Comparison of ENCODE assay signal across 27 mouse cellular contexts in genomic region chr14:10445360-10445759, GRCm38 (mm10).
"Had no signal": no experiment of that assay in that cellular context is flagged by ENCODE, and none has a peak within 500 bp of the region (broad histone marks: within the 10 kb centered on the region; RNA-seq: fewer than 3 reads in every experiment).

No protein-coding gene starts in this region.

- H3K4me2 ChIP-seq: embryonic facial prominence, embryonic 12.5 days; embryonic facial prominence, embryonic 13.5 days; embryonic facial prominence, embryonic 15.5 days; forebrain, embryonic 12.5 days; forebrain, embryonic 13.5 days; forebrain, embryonic 15.5 days; heart, embryonic 11.5 days had no signal

- H3K27me3 ChIP-seq: embryonic facial prominence, embryonic 12.5 days; embryonic facial prominence, embryonic 13.5 days; embryonic facial prominence, embryonic 15.5 days; forebrain, embryonic 12.5 days; forebrain, embryonic 13.5 days; forebrain, embryonic 15.5 days had no signal

- H3K27ac ChIP-seq: embryonic facial prominence, embryonic 10.5 days; embryonic facial prominence, embryonic 12.5 days; embryonic facial prominence, embryonic 13.5 days; embryonic facial prominence, embryonic 15.5 days; forebrain, embryonic 10.5 days; forebrain, embryonic 12.5 days; forebrain, embryonic 13.5 days; forebrain, embryonic 15.5 days; gastrocnemius, adult 2 months; heart, adult 2 months; heart, embryonic 10.5 days had no signal

- H3K4me1 ChIP-seq: embryonic facial prominence, embryonic 10.5 days; embryonic facial prominence, embryonic 12.5 days; embryonic facial prominence, embryonic 13.5 days; embryonic facial prominence, embryonic 15.5 days; forebrain, embryonic 10.5 days; forebrain, embryonic 12.5 days; forebrain, embryonic 13.5 days; forebrain, embryonic 15.5 days; heart, embryonic 10.5 days had no signal

- DNase-seq: cerebellum, postnatal 10 days; cerebellum, postnatal 14 days; cerebellum, postnatal 25 days; cerebellum, postnatal 36 days; embryo, embryonic 11 days; forebrain, postnatal 0 days; gastrocnemius, adult 2 months; gastrocnemius, postnatal 10 days; gastrocnemius, postnatal 14 days; gastrocnemius, postnatal 25 days; gastrocnemius, postnatal 36 days; heart, adult 11 months; heart, adult 18-20 months; heart, adult 2 months had no signal

- H3K36me3 ChIP-seq: embryonic facial prominence, embryonic 10.5 days; embryonic facial prominence, embryonic 12.5 days; embryonic facial prominence, embryonic 13.5 days; embryonic facial prominence, embryonic 15.5 days; forebrain, embryonic 10.5 days; forebrain, embryonic 12.5 days; forebrain, embryonic 15.5 days; heart, embryonic 10.5 days had no signal

- H3K4me3 ChIP-seq: embryonic facial prominence, embryonic 10.5 days; embryonic facial prominence, embryonic 12.5 days; embryonic facial prominence, embryonic 13.5 days; embryonic facial prominence, embryonic 15.5 days; erythroblast, embryonic 14.5 days; forebrain, embryonic 10.5 days; forebrain, embryonic 12.5 days; forebrain, embryonic 13.5 days; forebrain, embryonic 15.5 days; gastrocnemius, adult 2 months; heart, adult 2 months; heart, embryonic 10.5 days had no signal

- ATAC-seq: forebrain, embryonic 13.5 days; forebrain, embryonic 14.5 days; forebrain, embryonic 15.5 days; forebrain, embryonic 16.5 days; forebrain, postnatal 0 days had no signal

- H3K9me3 ChIP-seq: embryonic facial prominence, embryonic 10.5 days; embryonic facial prominence, embryonic 12.5 days; embryonic facial prominence, embryonic 13.5 days; embryonic facial prominence, embryonic 15.5 days; forebrain, embryonic 10.5 days; forebrain, embryonic 12.5 days; forebrain, embryonic 13.5 days; forebrain, embryonic 15.5 days; heart, embryonic 10.5 days had no signal

- H3K9ac ChIP-seq: embryonic facial prominence, embryonic 12.5 days; embryonic facial prominence, embryonic 13.5 days; embryonic facial prominence, embryonic 15.5 days; forebrain, embryonic 12.5 days; forebrain, embryonic 13.5 days; forebrain, embryonic 15.5 days; forebrain, postnatal 0 days had no signal
